Mouse (Mus musculus): ENCODE data around the gene Usp49.

Gene Usp49

GRCm38 (mm10) chr17:47694503-47695336, 64.2 kb downstream of the Usp49 start, which contains the start of gene Prickle4:
TSS of gene Prickle4 (minus strand) at chr17:47694736.
- peak; percentile 97 for DNase-seq

- DNase-seq: no peak
Observed at GRCm38 (mm10) chr17:47695337-47695710, 64.8 kb downstream of the Usp49 start.

GRCm38 (mm10) chr17:47698156-47698555, 67.7 kb downstream of the Usp49 start:
- no peak for DNase-seq

GRCm38 (mm10) chr17:47699055-47699454, 68.6 kb downstream of the Usp49 start:
- DNase-seq: no peak

GRCm38 (mm10) chr17:47701793-47702192, 71.3 kb downstream of the Usp49 start:
- no peak for DNase-seq

- no peak for DNase-seq
Observed at GRCm38 (mm10) chr17:47702548-47703345, 72.3 kb downstream of the Usp49 start.

GRCm38 (mm10) chr17:47703556-47703955, 73.1 kb downstream of the Usp49 start:
- DNase-seq: no peak

GRCm38 (mm10) chr17:47704692-47705091, 74.2 kb downstream of the Usp49 start:
- DNase-seq: peak; percentile 23

GRCm38 (mm10) chr17:47706196-47706595, 75.7 kb downstream of the Usp49 start:
- DNase-seq: no peak

GRCm38 (mm10) chr17:47707961-47708360, 77.5 kb downstream of the Usp49 start:
- DNase-seq: no peak

GRCm38 (mm10) chr17:47708972-47709371, 78.5 kb downstream of the Usp49 start:
- DNase-seq: no peak

GRCm38 (mm10) chr17:47710036-47710435, 79.5 kb downstream of the Usp49 start:
- no peak for DNase-seq

- DNase-seq: no peak
Observed at GRCm38 (mm10) chr17:47711883-47712282, 81.4 kb downstream of the Usp49 start.

- DNase-seq: no peak
Observed at GRCm38 (mm10) chr17:47712889-47713571, 82.5 kb downstream of the Usp49 start.

- DNase-seq: no peak
Observed at GRCm38 (mm10) chr17:47715037-47715436, 84.5 kb downstream of the Usp49 start.

GRCm38 (mm10) chr17:47721183-47721582, 90.7 kb downstream of the Usp49 start:
- no peak for DNase-seq

GRCm38 (mm10) chr17:47726566-47726965, 96.1 kb downstream of the Usp49 start, which contains the start of gene Pgc:
TSS of gene Pgc (plus strand) at chr17:47726842.
- no peak for DNase-seq

GRCm38 (mm10) chr17:47730633-47731575, 100.4 kb downstream of the Usp49 start:
- no peak for DNase-seq

GRCm38 (mm10) chr17:47735553-47736100, 105.1 kb downstream of the Usp49 start:
- DNase-seq: no peak

All from thymus, postnatal 25 days (tissue).